Mouse (Mus musculus) left cerebral cortex, postnatal 36 days (tissue): ENCODE measurements around the gene Prkx. TPM values are rescaled to one million over a fixed set of nuclear protein-coding genes. Genes with fewer than 3 reads are reported as not detected.

Experiments used
- total RNA-seq, 2 experiments: library from RNA; stranded (reverse); gene quantifications; 2 replicates each; pipeline ENCODE4 v1.2.3; 2021

Gene Prkx
- total RNA-seq, 2 experiments from 2014 or later: 8.5 to 10.1 TPM

Other genes starting within 250 kb of the Prkx start
- not detected for gene Pbsn, start 57.3 kb upstream of the Prkx start, total RNA-seq
- not detected for gene Gm14744, start 68.5 kb upstream of the Prkx start, total RNA-seq
- gene 5430402E10Rik, start 128.8 kb upstream of the Prkx start, total RNA-seq: not detected